ENCODE assay signal across 8 mouse cellular contexts in genomic region chr3:89090694-89091655, GRCm38 (mm10). TPM values are rescaled to one million over a fixed set of nuclear protein-coding genes. Genes with fewer than 3 reads are reported as not detected.
DNase-seq lines count a peak whose midpoint lies in the region; ATAC-seq and TF ChIP-seq lines count a peak whose summit lies in the region.

No protein-coding gene starts in this region.

- H3K9me3 ChIP-seq in hindbrain, embryonic 10.5 days = no peaks in the 10 kb centered on the region
- H3K9me3 ChIP-seq in lung, postnatal 0 days (ENCODE audit: low read length) = no peaks in the 10 kb centered on the region

- peaks cover 65% of the 10 kb centered on the region for H3K27me3 ChIP-seq in hindbrain, embryonic 10.5 days (ENCODE audit: insufficient read depth, poor library complexity, severe bottlenecking)
- H3K27me3 ChIP-seq in lung, postnatal 0 days (replicated peaks; ENCODE audit: insufficient read depth, low read length) = peaks cover 14% of the 10 kb centered on the region

- H3K9ac ChIP-seq in lung, postnatal 0 days (replicated peaks; ENCODE audit: low read depth) = peak overlapping the region; percentile 43

- peak overlapping the region; percentile 100 for H3K4me2 ChIP-seq in lung, postnatal 0 days (replicated peaks; ENCODE audit: low read depth, low read length)

- H3K27ac ChIP-seq in hindbrain, embryonic 10.5 days = peak overlapping the region; percentile 89
- H3K27ac ChIP-seq in lung, postnatal 0 days (ENCODE audit: low read length) = peak overlapping the region; percentile 79; the same call in 1 of the 2 replicates

- H3K4me3 ChIP-seq in hindbrain, embryonic 10.5 days = peak overlapping the region; percentile 74
- peak overlapping the region; percentile 65 for H3K4me3 ChIP-seq in lung, postnatal 0 days (ENCODE audit: low read depth, low read length)

- under 1% methylated on average over 73 of the region's 74 CpGs for WGBS in hindbrain, embryonic 10.5 days
- WGBS in lung, postnatal 0 days = 2% methylated on average over 64 of the region's 74 CpGs

- H3K36me3 ChIP-seq in hindbrain, embryonic 10.5 days = peaks cover 46% of the 10 kb centered on the region
- H3K36me3 ChIP-seq in lung, postnatal 0 days (ENCODE audit: insufficient read depth, low read length) = 0 out of 2 replicates have a peak, but pooled peaks cover 3% of the 10 kb centered on the region

- ATAC-seq in lung, postnatal 0 days = peak; percentile 63

- peaks cover 55% of the 10 kb centered on the region for H3K4me1 ChIP-seq in hindbrain, embryonic 10.5 days (replicated peaks)
- peaks cover 10% of the 10 kb centered on the region; the same call in 1 of the 2 replicates for H3K4me1 ChIP-seq in lung, postnatal 0 days (ENCODE audit: insufficient read depth, low read depth, low read length)

- no peak for TF ChIP-seq EP300 in lung, postnatal 0 days (IDR thresholded peaks at IDR 0.05)

- DNase-seq in Muller cell, postnatal 12 days (ENCODE audit: inconsistent ontology term) = peak; percentile 91
- DNase-seq in cerebellum, adult 9-10 months = peak; percentile 87
- DNase-seq in forelimb bud, embryonic 11.5 days (ENCODE audit: low read depth, low spot score) = peak; percentile 73
- DNase-seq in hindbrain, embryonic 10.5 days (ENCODE audit: low spot score) = peak; percentile 87
- peak; percentile 86 to 90 for DNase-seq in layer of hippocampus, postnatal 10 days (ENCODE audit: low spot score in 2 of 2)
- DNase-seq in lung, postnatal 0 days (ENCODE audit: low spot score) = peak; percentile 86
- DNase-seq in retina, embryonic 14.5 days (ENCODE audit: low spot score) = peak; percentile 87
- peak; percentile 87 for DNase-seq in thymus, postnatal 25 days

- TF ChIP-seq CTCF in lung, postnatal 0 days (IDR thresholded peaks at IDR 0.05) = peak; percentile 84

RNA-seq across cellular contexts. Expression of gene Rusc1, which starts 2.1 kb away (rescaled TPM):
- polyA plus RNA-seq in hindbrain, embryonic 10.5 days (2016; fragmentation: Nextera tagmentation; extraction: Ambion mirVana) = 19.1 and 38.3 TPM in 2 replicates
- total RNA-seq in layer of hippocampus, postnatal 10 days (2021) = 100 to 1,000 TPM; 164 to 173 TPM
- 16.0 and 17.9 TPM in 2 replicates for polyA plus RNA-seq in lung, postnatal 0 days (2015; fragmentation: Nextera tagmentation; extraction: Ambion mirVana)

RNA-seq across cellular contexts. Expression of gene Gm43738, which starts 9.9 kb away (rescaled TPM):
- polyA plus RNA-seq in hindbrain, embryonic 10.5 days (2016; fragmentation: Nextera tagmentation; extraction: Ambion mirVana) = 0.09 TPM in 1 of 2 replicates, not detected in the other
- under 1 TPM in 1 of 2 experiments, not detected in 1; 0.18 TPM for total RNA-seq in layer of hippocampus, postnatal 10 days (2021)
- not detected in 2 replicates for polyA plus RNA-seq in lung, postnatal 0 days (2015; fragmentation: Nextera tagmentation; extraction: Ambion mirVana)

RNA-seq across cellular contexts. Expression of gene Fdps, which starts 10.8 kb away (rescaled TPM):
- 383 and 460 TPM in 2 replicates for polyA plus RNA-seq in hindbrain, embryonic 10.5 days (2016; fragmentation: Nextera tagmentation; extraction: Ambion mirVana)
- 100 to 1,000 TPM; 159 to 162 TPM for total RNA-seq in layer of hippocampus, postnatal 10 days (2021)
- 185 and 199 TPM in 2 replicates for polyA plus RNA-seq in lung, postnatal 0 days (2015; fragmentation: Nextera tagmentation; extraction: Ambion mirVana)

RNA-seq across cellular contexts. Expression of gene Pklr, which starts 45.0 kb away (rescaled TPM):
- 4.4 and 6.0 TPM in 2 replicates for polyA plus RNA-seq in hindbrain, embryonic 10.5 days (2016; fragmentation: Nextera tagmentation; extraction: Ambion mirVana)
- total RNA-seq in layer of hippocampus, postnatal 10 days (2021) = under 1 TPM; 0.22 to 0.48 TPM
- 0.14 and 0.32 TPM in 2 replicates for polyA plus RNA-seq in lung, postnatal 0 days (2015; fragmentation: Nextera tagmentation; extraction: Ambion mirVana)

Comparison
In these comparisons a context has a peak if more than half of its experiments do, and no peak if none do; other contexts are left out.
1. Peak in every context shown above with its lines: DNase-seq, ATAC-seq, H3K4me3 ChIP-seq and H3K27ac ChIP-seq.